Mouse (Mus musculus) ES-Bruce4 (cell line): ENCODE measurements around the gene Pnpla7.

Source experiments
- CTCF ChIP-seq: IDR thresholded peaks from one replicate; pipeline ENCODE4 v1.8.1; 2011; ENCODE audit warnings: low read depth, low read length
- EP300 ChIP-seq: IDR thresholded peaks from 2 replicates; pipeline ENCODE4 v1.6.1; 2011; ENCODE audit warnings: low read depth, low read length; ENCODE audit not compliant: insufficient read depth

DNA sequence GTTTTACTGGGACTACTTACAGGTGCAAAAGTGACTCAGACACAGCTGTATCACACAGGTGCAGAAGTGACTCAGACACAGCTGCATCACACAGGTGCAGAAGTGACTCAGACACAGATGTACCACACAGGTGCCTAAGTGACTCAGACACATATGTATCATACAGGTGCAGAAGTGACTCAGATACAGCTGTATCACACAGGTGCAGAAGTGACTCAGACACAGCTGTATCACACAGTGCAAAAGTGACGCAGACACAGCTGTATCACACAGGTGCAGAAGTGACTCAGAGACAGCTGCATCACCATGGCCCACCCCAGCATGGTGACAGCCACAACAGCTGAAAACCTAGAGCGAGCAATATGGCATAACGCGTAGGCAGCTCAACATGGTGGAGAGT, 59.2 kb downstream of the Pnpla7 start:
- TF ChIP-seq EP300 (no peak), CTCF (no peak)
